Mouse (Mus musculus) midbrain, embryonic 12.5 days (tissue): ENCODE data around the gene 2810006K23Rik. TPM values are rescaled to one million over a fixed set of nuclear protein-coding genes. Genes with fewer than 3 reads are reported as not detected.
"Not testable (repeated sequence)": the region's sequence is repeated elsewhere in the genome, so short reads cannot be mapped to it uniquely, and the experiment has no call there.

Experiments
- ATAC-seq: fragments of 200-750 bp; cut with Nextera tagmentation; 2 replicates; pipeline ENCODE4 v1.8.0; 2017; ENCODE audit warnings: low read depth, moderate TSS enrichment, moderate library complexity; ENCODE audit not compliant: low FRiP score
- H3K27ac ChIP-seq: fragments of 300-500 bp; sonication (generic); replicated peaks from 2 replicates; pipeline ENCODE4 v1.5.1; 2016; ENCODE audit warnings: mild to moderate bottlenecking
- H3K27me3 ChIP-seq: fragments of 300-500 bp; sonication (generic); 2 replicates; pipeline ENCODE4 v1.6.1; 2016; ENCODE audit warnings: mild to moderate bottlenecking
- H3K36me3 ChIP-seq: fragments of 300-500 bp; sonication (generic); 2 replicates; pipeline ENCODE4 v1.6.1; 2016
- H3K4me1 ChIP-seq: fragments of 300-500 bp; sonication (generic); 2 replicates; pipeline ENCODE4 v1.6.1; 2016
- H3K4me2 ChIP-seq: fragments of 300-500 bp; sonication (generic); replicated peaks from 2 replicates; pipeline ENCODE4 v1.6.1; 2016; ENCODE audit warnings: mild to moderate bottlenecking, moderate library complexity
- H3K4me3 ChIP-seq: fragments of 300-500 bp; sonication (generic); 2 replicates; pipeline ENCODE4 v1.5.1; 2016; ENCODE audit warnings: mild to moderate bottlenecking
- H3K9ac ChIP-seq: fragments of 300-500 bp; sonication (generic); replicated peaks from 2 replicates; pipeline ENCODE4 v1.6.1; 2016; ENCODE audit warnings: mild to moderate bottlenecking, moderate library complexity
- H3K9me3 ChIP-seq: fragments of 300-500 bp; sonication (generic); 2 replicates; pipeline ENCODE4 v1.6.1; 2016; ENCODE audit warnings: mild to moderate bottlenecking
- WGBS: fragments of 180-500 bp; shearing (Covaris S2); methylation state at CpG from one replicate; pipeline ENCODE4 v1.1.7; 2016; 5-methylcytosine and 5-hydroxymethylcytosine counted together
- polyA plus RNA-seq: library from polyadenylated mRNA; unstranded; fragments of >200 nt; fragmentation: Nextera tagmentation; extraction: Ambion mirVana; gene quantifications from 2 replicates; pipeline ENCODE4 v1.2.1, GENCODE M21; 2016

2810006K23Rik gene
- 22.8 and 23.7 TPM in 2 replicates for polyA plus RNA-seq

GRCm38 (mm10) chr5:124327510-124328364 lies at the start of gene 2810006K23Rik, which contains the start of gene Mphosph9:
Gene 2810006K23Rik, plus strand, starts transcription at chr5:124328089.
Gene Mphosph9, minus strand, starts transcription at chr5:124327972.
- WGBS, result under 1% methylated on average over 72 of the region's 72 CpGs
- H3K36me3 ChIP-seq, result 0 out of 2 replicates have a peak, but pooled peaks cover 11% of the 10 kb centered on the region
- peak within 1 kb of the TSS; percentile 75 for H3K9ac ChIP-seq
- peak within 1 kb of the TSS; percentile 97 for H3K27ac ChIP-seq
- no peaks in the 10 kb centered on the region for H3K27me3 ChIP-seq
- peaks cover 16% of the 10 kb centered on the region for H3K4me1 ChIP-seq
- peak within 1 kb of the TSS; percentile 66 for H3K4me3 ChIP-seq
- H3K4me2 ChIP-seq, result peak within 1 kb of the TSS; percentile 81
- peak; percentile 98 for ATAC-seq
- no peaks in the 10 kb centered on the region for H3K9me3 ChIP-seq

- Histone ChIP-seq H3K9me3 (no peaks in the 10 kb centered on the region), H3K36me3 (peaks cover 74% of the 10 kb centered on the region), H3K4me3 (no peak overlapping the region), H3K27ac (no peak overlapping the region), H3K9ac (no peak overlapping the region), H3K27me3 (no peaks in the 10 kb centered on the region), H3K4me2 (no peak overlapping the region), H3K4me1 (no peaks in the 10 kb centered on the region)
- WGBS, result 95% methylated on average over 2 of the region's 2 CpGs
- no peak for ATAC-seq
Measured at GRCm38 (mm10) chr5:124282854-124283253, 45.0 kb upstream of the 2810006K23Rik start.

- no peak overlapping the region for H3K9ac ChIP-seq
- no peak overlapping the region for H3K4me2 ChIP-seq
- no peaks in the 10 kb centered on the region for H3K27me3 ChIP-seq
- no peak for ATAC-seq
- no peak overlapping the region for H3K27ac ChIP-seq
- 81% methylated on average over 3 of the region's 3 CpGs for WGBS
- no peaks in the 10 kb centered on the region for H3K9me3 ChIP-seq
- no peak overlapping the region for H3K4me3 ChIP-seq
- no peaks in the 10 kb centered on the region for H3K4me1 ChIP-seq
- peaks cover 77% of the 10 kb centered on the region for H3K36me3 ChIP-seq
Measured at GRCm38 (mm10) chr5:124284330-124284729, 43.6 kb upstream of the 2810006K23Rik start.

GRCm38 (mm10) chr5:124287616-124288247 lies 40.2 kb upstream of the 2810006K23Rik start:
- Histone ChIP-seq H3K4me3 (no peak overlapping the region), H3K9ac (no peak overlapping the region), H3K9me3 (no peaks in the 10 kb centered on the region), H3K27me3 (no peaks in the 10 kb centered on the region), H3K4me1 (no peaks in the 10 kb centered on the region), H3K4me2 (no peak overlapping the region), H3K27ac (no peak overlapping the region), H3K36me3 (peaks cover 83% of the 10 kb centered on the region)
- ATAC-seq, result no peak
- WGBS, result 97% methylated on average over 6 of the region's 6 CpGs

- peaks cover 93% of the 10 kb centered on the region for H3K36me3 ChIP-seq
- no peak overlapping the region for H3K9ac ChIP-seq
- no peak overlapping the region for H3K4me2 ChIP-seq
- H3K27ac ChIP-seq, result no peak overlapping the region
- 91% methylated on average over 4 of the region's 4 CpGs for WGBS
- no peak for ATAC-seq
- no peak overlapping the region for H3K4me3 ChIP-seq
- H3K27me3 ChIP-seq, result no peaks in the 10 kb centered on the region
- no peaks in the 10 kb centered on the region for H3K9me3 ChIP-seq
- H3K4me1 ChIP-seq, result no peaks in the 10 kb centered on the region
Measured at GRCm38 (mm10) chr5:124290216-124290615, 37.7 kb upstream of the 2810006K23Rik start.

GRCm38 (mm10) chr5:124293967-124294366 lies 33.9 kb upstream of the 2810006K23Rik start:
- Histone ChIP-seq H3K4me2 (no peak overlapping the region), H3K9ac (no peak overlapping the region), H3K9me3 (no peaks in the 10 kb centered on the region), H3K36me3 (peaks cover 91% of the 10 kb centered on the region), H3K4me1 (no peaks in the 10 kb centered on the region), H3K27ac (no peak overlapping the region), H3K4me3 (no peak overlapping the region), H3K27me3 (no peaks in the 10 kb centered on the region)
- WGBS, result 91% methylated on average over 5 of the region's 5 CpGs
- no peak for ATAC-seq

- no peak overlapping the region for H3K27ac ChIP-seq
- H3K27me3 ChIP-seq, result no peaks in the 10 kb centered on the region
- 94% methylated on average over 4 of the region's 4 CpGs for WGBS
- H3K9me3 ChIP-seq, result no peaks in the 10 kb centered on the region
- no peak overlapping the region for H3K4me3 ChIP-seq
- H3K9ac ChIP-seq, result no peak overlapping the region
- peaks cover 79% of the 10 kb centered on the region for H3K36me3 ChIP-seq
- no peak overlapping the region for H3K4me2 ChIP-seq
- H3K4me1 ChIP-seq, result no peaks in the 10 kb centered on the region
- no peak for ATAC-seq
Measured at GRCm38 (mm10) chr5:124296475-124296874, 31.4 kb upstream of the 2810006K23Rik start.

- H3K4me3 ChIP-seq, H3K4me1 ChIP-seq, H3K27me3 ChIP-seq, H3K27ac ChIP-seq, H3K9me3 ChIP-seq, H3K4me2 ChIP-seq, ATAC-seq, H3K9ac ChIP-seq: not testable (repeated sequence)
- peaks cover 70% of the 10 kb centered on the region for H3K36me3 ChIP-seq
- WGBS, result 72% methylated on average over 3 of the region's 4 CpGs
Measured at GRCm38 (mm10) chr5:124299307-124299706, 28.6 kb upstream of the 2810006K23Rik start.

GRCm38 (mm10) chr5:124300132-124300531 lies 27.8 kb upstream of the 2810006K23Rik start:
- no peaks in the 10 kb centered on the region for H3K4me1 ChIP-seq
- ATAC-seq, result no peak
- no peaks in the 10 kb centered on the region for H3K9me3 ChIP-seq
- no peak overlapping the region for H3K9ac ChIP-seq
- no peak overlapping the region for H3K27ac ChIP-seq
- H3K36me3 ChIP-seq, result peaks cover 68% of the 10 kb centered on the region
- no peaks in the 10 kb centered on the region for H3K27me3 ChIP-seq
- H3K4me2 ChIP-seq, result no peak overlapping the region
- 85% methylated on average over 4 of the region's 4 CpGs for whole genome bisulfite sequencing
- no peak overlapping the region for H3K4me3 ChIP-seq

GRCm38 (mm10) chr5:124302853-124303252 lies 25.0 kb upstream of the 2810006K23Rik start:
- peaks cover 71% of the 10 kb centered on the region for H3K36me3 ChIP-seq
- H3K27ac ChIP-seq, H3K27me3 ChIP-seq, ATAC-seq, H3K4me3 ChIP-seq, H3K9ac ChIP-seq, H3K9me3 ChIP-seq, H3K4me2 ChIP-seq, H3K4me1 ChIP-seq: not testable (repeated sequence)
- WGBS, result 89% methylated on average over 6 of the region's 6 CpGs

GRCm38 (mm10) chr5:124309155-124309554 lies 18.7 kb upstream of the 2810006K23Rik start:
- peaks cover 6% of the 10 kb centered on the region; the same call in 1 of the 2 replicates for H3K4me1 ChIP-seq
- no peak overlapping the region for H3K9ac ChIP-seq
- no peak overlapping the region for H3K27ac ChIP-seq
- 71% methylated on average over 10 of the region's 10 CpGs for WGBS
- no peak for ATAC-seq
- no peak overlapping the region for H3K4me2 ChIP-seq
- no peaks in the 10 kb centered on the region for H3K27me3 ChIP-seq
- peaks cover 8% of the 10 kb centered on the region for H3K9me3 ChIP-seq
- peaks cover 86% of the 10 kb centered on the region for H3K36me3 ChIP-seq
- H3K4me3 ChIP-seq, result no peak overlapping the region

- Histone ChIP-seq H3K27ac (no peak overlapping the region), H3K27me3 (no peaks in the 10 kb centered on the region), H3K9me3 (peaks cover 8% of the 10 kb centered on the region), H3K4me1 (peaks cover 6% of the 10 kb centered on the region; the same call in 1 of the 2 replicates), H3K4me2 (no peak overlapping the region), H3K36me3 (peaks cover 92% of the 10 kb centered on the region), H3K9ac (no peak overlapping the region), H3K4me3 (no peak overlapping the region)
- no peak for ATAC-seq
- WGBS, result 95% methylated on average over 11 of the region's 11 CpGs
Measured at GRCm38 (mm10) chr5:124310091-124310490, 17.8 kb upstream of the 2810006K23Rik start.
